ENCODE assay signal across 9 mouse cellular contexts in the genomic region with DNA sequence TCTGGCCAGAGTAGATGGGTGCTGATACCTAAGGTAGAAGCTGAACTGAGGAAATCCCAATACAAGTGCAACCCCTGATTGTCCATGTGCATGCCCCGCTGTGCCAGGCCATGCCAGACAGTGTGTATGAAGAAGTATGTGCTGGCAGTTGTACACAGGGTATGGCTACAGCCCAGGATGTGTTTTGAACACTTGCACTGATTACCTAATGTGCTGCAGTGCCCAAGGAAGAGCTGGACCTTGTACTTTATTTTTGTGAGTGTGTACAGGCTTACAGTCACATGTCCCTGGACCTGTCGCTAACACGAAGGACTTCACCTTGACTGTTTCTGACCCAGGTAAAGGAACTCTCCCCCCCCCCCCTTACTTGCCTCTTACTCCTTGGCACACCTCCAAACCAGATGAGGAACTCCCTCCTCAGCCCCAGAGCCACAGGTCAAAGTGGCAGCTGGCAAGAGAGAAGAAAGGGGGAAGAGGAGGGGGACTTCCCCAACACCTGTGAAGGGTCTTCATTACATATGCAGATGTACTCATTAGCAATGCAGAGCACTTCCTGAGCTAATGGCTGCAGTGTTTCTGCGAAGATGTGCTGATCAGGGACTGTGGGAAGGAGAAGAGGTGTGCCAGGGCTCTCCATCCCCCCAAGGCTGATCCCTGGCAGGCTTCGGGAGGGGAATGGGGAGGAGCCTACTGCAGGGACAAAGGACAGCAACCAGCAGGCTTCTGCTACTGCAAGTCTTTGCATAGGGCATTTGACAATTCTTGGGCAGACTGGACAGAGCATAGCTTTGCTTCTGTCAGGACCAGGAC. TPM values are rescaled to one million over a fixed set of nuclear protein-coding genes. Genes with fewer than 3 reads are reported as not detected.
DNase-seq lines count a peak whose midpoint lies in the region; ATAC-seq and TF ChIP-seq lines count a peak whose summit lies in the region.
"Had no signal": no experiment of that assay in that cellular context is flagged by ENCODE, and none has a peak within 500 bp of the region (broad histone marks: within the 10 kb centered on the region; RNA-seq: fewer than 3 reads in every experiment).

No protein-coding gene starts in this region.

- peak; percentile 52 for DNase-seq in liver, adult 2 months (ENCODE audit: extremely low read depth, low read depth, low spot score)
- peak; percentile 83 for DNase-seq in brain, embryonic 14.5 days (ENCODE audit: low read depth)
- peak; percentile 13 for DNase-seq in hindbrain, postnatal 0 days (ENCODE audit: low spot score)
- no peak for DNase-seq in cerebellum, adult 9-11 months
- DNase-seq in urinary bladder, postnatal 36 days (ENCODE audit: low spot score in 2 of 2) = no peak

- no peaks in the 10 kb centered on the region for H3K9me3 ChIP-seq in liver, embryonic 12.5 days (replicated peaks)
- H3K9me3 ChIP-seq in hindbrain, postnatal 0 days (ENCODE audit: low read length) = no peaks in the 10 kb centered on the region
- peaks cover 3% of the 10 kb centered on the region; the same call in 1 of the 2 replicates for H3K9me3 ChIP-seq in midbrain, embryonic 16.5 days (replicated peaks; ENCODE audit: control insufficient read depth, low read length, poor library complexity, severe bottlenecking)

- no peaks in the 10 kb centered on the region for H3K79me2 ChIP-seq in liver, adult 2 months (ENCODE audit: control insufficient read depth, insufficient read depth, low read length)

- no peaks in the 10 kb centered on the region; the same call in 1 of the 2 replicates for H3K4me1 ChIP-seq in liver, adult 2 months (ENCODE audit: control insufficient read depth, insufficient read depth, low read length)
- H3K4me1 ChIP-seq in liver, embryonic 12.5 days = no peaks in the 10 kb centered on the region
- peaks cover 20% of the 10 kb centered on the region; the same call in 1 of the 2 replicates for H3K4me1 ChIP-seq in hindbrain, postnatal 0 days (ENCODE audit: insufficient read depth, low read length)
- peaks cover 17% of the 10 kb centered on the region; the same call in 1 of the 2 replicates for H3K4me1 ChIP-seq in midbrain, embryonic 16.5 days (ENCODE audit: control insufficient read depth, insufficient read depth, low read length)

- ATAC-seq in liver, embryonic 12.5 days = no peak
- peak; percentile 36; the same call in 1 of the 2 replicates for ATAC-seq in hindbrain, postnatal 0 days
- 0 out of 2 replicates have a peak, but pooled peaks have one; percentile 52 for ATAC-seq in midbrain, embryonic 16.5 days
- ATAC-seq in erythroblast, adult 5-6 weeks (replicated peaks; ENCODE audit: low FRiP score, poor library complexity, severe bottlenecking) = no peak

- TF ChIP-seq CTCF in liver, adult 2 months (IDR thresholded peaks at IDR 0.05; ENCODE audit: low read depth, low read length) = no peak
- TF ChIP-seq CTCF in brain, embryonic 14.5 days (IDR thresholded peaks at IDR 0.05; ENCODE audit: borderline replicate concordance, extremely low read depth, insufficient read depth, insufficient read length) = no peak
- no peak for TF ChIP-seq CTCF in hindbrain, postnatal 0 days (IDR thresholded peaks at IDR 0.05; ENCODE audit: low read depth)

- no peak overlapping the region for H3K4me3 ChIP-seq in liver, adult 2 months (ENCODE audit: insufficient read depth, low read depth, low read length)
- H3K4me3 ChIP-seq in liver, embryonic 12.5 days = no peak overlapping the region
- H3K4me3 ChIP-seq in hindbrain, postnatal 0 days (ENCODE audit: low read length) = no peak overlapping the region
- no peak overlapping the region for H3K4me3 ChIP-seq in midbrain, embryonic 16.5 days (ENCODE audit: low read depth, low read length)
- H3K4me3 ChIP-seq: megakaryocyte, embryonic 14.5 days had no signal

- no peaks in the 10 kb centered on the region; the same call in 1 of the 2 replicates for H3K27me3 ChIP-seq in liver, adult 2 months (ENCODE audit: control insufficient read depth, insufficient read depth, low read length)
- peaks cover 98% of the 10 kb centered on the region for H3K27me3 ChIP-seq in liver, embryonic 12.5 days (replicated peaks)
- H3K27me3 ChIP-seq in hindbrain, postnatal 0 days (ENCODE audit: insufficient read depth, low read length) = no peaks in the 10 kb centered on the region
- H3K27me3 ChIP-seq in midbrain, embryonic 16.5 days (ENCODE audit: control insufficient read depth, insufficient read depth, low read depth, low read length) = peaks cover 11% of the 10 kb centered on the region; the same call in 1 of the 2 replicates

- H3K9ac ChIP-seq in liver, adult 2 months (ENCODE audit: low read depth, low read length) = no peak overlapping the region
- no peak overlapping the region for H3K9ac ChIP-seq in liver, embryonic 12.5 days
- H3K9ac ChIP-seq in hindbrain, postnatal 0 days (replicated peaks; ENCODE audit: low read length) = no peak overlapping the region
- H3K9ac ChIP-seq in midbrain, embryonic 16.5 days (ENCODE audit: low read depth, low read length) = no peak overlapping the region

- 25% methylated on average over 5 of the region's 5 CpGs for WGBS in liver, adult 2 months
- WGBS in liver, embryonic 12.5 days (ENCODE audit: insufficient replicate concordance) = 25% methylated on average over 5 of the region's 5 CpGs
- WGBS in hindbrain, postnatal 0 days = 30% methylated on average over 5 of the region's 5 CpGs
- WGBS in midbrain, embryonic 16.5 days = 27% methylated on average over 5 of the region's 5 CpGs

- no peak for TF ChIP-seq POLR2A in liver, adult 2 months (IDR thresholded peaks at IDR 0.05; ENCODE audit: extremely low read depth, insufficient read depth, low read length)
- TF ChIP-seq POLR2A in brain, embryonic 14.5 days (IDR thresholded peaks at IDR 0.05; ENCODE audit: borderline replicate concordance, extremely low read depth, insufficient read depth, insufficient read length, poor library complexity, severe bottlenecking) = no peak

- H3K27ac ChIP-seq in liver, adult 2 months (replicated peaks; ENCODE audit: insufficient read depth, low read depth, low read length) = no peak overlapping the region
- no peak overlapping the region for H3K27ac ChIP-seq in liver, embryonic 12.5 days
- H3K27ac ChIP-seq in hindbrain, postnatal 0 days = peak overlapping the region; percentile 66
- H3K27ac ChIP-seq in midbrain, embryonic 16.5 days (ENCODE audit: low read length) = peak overlapping the region; percentile 35; the same call in 1 of the 2 replicates

- H3K4me2 ChIP-seq in liver, embryonic 12.5 days = no peak overlapping the region
- H3K4me2 ChIP-seq in hindbrain, postnatal 0 days (ENCODE audit: low read depth, low read length) = no peak overlapping the region
- H3K4me2 ChIP-seq in midbrain, embryonic 16.5 days (ENCODE audit: low read length) = no peak overlapping the region

- H3K36me3 ChIP-seq in liver, adult 2 months (ENCODE audit: control insufficient read depth, insufficient read depth, low read length) = no peaks in the 10 kb centered on the region
- H3K36me3 ChIP-seq in liver, embryonic 12.5 days = no peaks in the 10 kb centered on the region
- no peaks in the 10 kb centered on the region for H3K36me3 ChIP-seq in hindbrain, postnatal 0 days (ENCODE audit: insufficient read depth, low read length)
- H3K36me3 ChIP-seq in midbrain, embryonic 16.5 days (ENCODE audit: control insufficient read depth, insufficient read depth, low read length) = no peaks in the 10 kb centered on the region

RNA-seq across cellular contexts. Expression of a gene that starts 32.4 kb away (rescaled TPM):
- 6.8 and 8.1 TPM in 2 replicates for total RNA-seq in liver, adult 2 months (2014; rRNA removed)
- 9.9 and 11.1 TPM in 2 replicates for polyA plus RNA-seq in liver, adult 2 months (2012; rRNA removed)
- polyA plus RNA-seq in liver, embryonic 12.5 days (2016; fragmentation: Nextera tagmentation; extraction: Ambion mirVana) = 6.7 and 7.8 TPM in 2 replicates
- polyA plus RNA-seq in brain, embryonic 14.5 days (2012; rRNA removed) = 30.5 and 31.6 TPM in 2 replicates
- 22.7 and 40.1 TPM in 2 replicates for total RNA-seq in hindbrain, postnatal 0 days (2014; rRNA removed)
- 11.9 and 13.2 TPM in 2 replicates for polyA plus RNA-seq in hindbrain, postnatal 0 days (2015; fragmentation: Nextera tagmentation; extraction: Ambion mirVana)
- polyA plus RNA-seq in midbrain, embryonic 16.5 days (2015; fragmentation: Nextera tagmentation; extraction: Ambion mirVana) = 24.3 and 25.5 TPM in 2 replicates
- total RNA-seq in erythroblast, adult 5-6 weeks (2015; ENCODE audit: low replicate concordance) = 1.5 TPM in 1 of 2 replicates, not detected in the other
- 0.70 and 1.0 TPM in 2 replicates for total RNA-seq in erythroblast, adult 5-6 weeks (2017; ENCODE audit: low replicate concordance)

Comparison
In these comparisons a context has a peak if more than half of its experiments do, and no peak if none do; other contexts are left out.
1. DNase-seq: peak in liver, adult 2 months (single experiment), brain, embryonic 14.5 days (single experiment) and hindbrain, postnatal 0 days (single experiment); none in cerebellum, adult 9-11 months (single experiment) and urinary bladder, postnatal 36 days (0 of 2).
2. H3K27ac ChIP-seq: peak in hindbrain, postnatal 0 days (single experiment) and midbrain, embryonic 16.5 days (single experiment); none in liver, adult 2 months (single experiment) and liver, embryonic 12.5 days (single experiment).
3. ATAC-seq: peak in hindbrain, postnatal 0 days (single experiment) and midbrain, embryonic 16.5 days (single experiment); none in liver, embryonic 12.5 days (single experiment) and erythroblast, adult 5-6 weeks (single experiment).